Mouse (Mus musculus): ENCODE data around the gene F2. TPM values are rescaled to one million over a fixed set of nuclear protein-coding genes. Genes with fewer than 3 reads are reported as not detected.
A peak's percentile ranks its signal among the peaks of the same experiment; 100 is the strongest.

Gene F2
- polyA plus RNA-seq, 1 experiment from 2014 or later = 19.4 TPM

- peaks cover 6% of the 10 kb centered on the region; the same call in 1 of the 2 replicates for H3K4me1 ChIP-seq
- H3K9me3 ChIP-seq = no peaks in the 10 kb centered on the region
- H3K9ac ChIP-seq = no peak overlapping the region
- ATAC-seq (ENCODE audit: insufficient read depth, low FRiP score, low read depth) = no peak
- H3K4me2 ChIP-seq = no peak overlapping the region
- 97% methylated on average over 15 of the region's 15 CpGs for WGBS
- peaks cover 41% of the 10 kb centered on the region for H3K36me3 ChIP-seq
- H3K27me3 ChIP-seq (replicated peaks) = no peaks in the 10 kb centered on the region
- no peak overlapping the region for H3K4me3 ChIP-seq (replicated peaks)
- H3K27ac ChIP-seq = no peak overlapping the region
These were observed 9.1 kb upstream of the F2 start for GRCm38 (mm10) chr2:91645354-91645753.

GRCm38 (mm10) chr2:91644021-91644420, 7.8 kb upstream of the F2 start:
- 91% methylated on average over 11 of the region's 11 CpGs for WGBS
- peaks cover 41% of the 10 kb centered on the region for H3K36me3 ChIP-seq
- no peaks in the 10 kb centered on the region for H3K9me3 ChIP-seq
- H3K4me3 ChIP-seq (replicated peaks) = no peak overlapping the region
- H3K9ac ChIP-seq = no peak overlapping the region
- H3K27me3 ChIP-seq (replicated peaks) = no peaks in the 10 kb centered on the region
- no peak for ATAC-seq (ENCODE audit: insufficient read depth, low FRiP score, low read depth)
- H3K4me1 ChIP-seq = peaks cover 6% of the 10 kb centered on the region; the same call in 1 of the 2 replicates
- H3K4me2 ChIP-seq = no peak overlapping the region
- no peak overlapping the region for H3K27ac ChIP-seq

- no peak overlapping the region for H3K9ac ChIP-seq
- no peaks in the 10 kb centered on the region for H3K9me3 ChIP-seq
- no peak overlapping the region for H3K27ac ChIP-seq
- H3K36me3 ChIP-seq = peaks cover 41% of the 10 kb centered on the region
- no peak overlapping the region for H3K4me3 ChIP-seq (replicated peaks)
- peak; percentile 57; the same call in 1 of the 2 replicates for ATAC-seq (ENCODE audit: insufficient read depth, low FRiP score, low read depth)
- WGBS = 73% methylated on average over 2 of the region's 2 CpGs
- no peaks in the 10 kb centered on the region for H3K27me3 ChIP-seq (replicated peaks)
- H3K4me1 ChIP-seq = no peaks in the 10 kb centered on the region
- no peak overlapping the region for H3K4me2 ChIP-seq
These were observed 6.7 kb upstream of the F2 start for GRCm38 (mm10) chr2:91642825-91643415.

GRCm38 (mm10) chr2:91638931-91639330, 2.7 kb upstream of the F2 start:
- Histone ChIP-seq H3K4me3 (replicated peaks) (no peak overlapping the region), H3K27ac (no peak overlapping the region), H3K4me2 (no peak overlapping the region), H3K36me3 (peaks cover 7% of the 10 kb centered on the region; the same call in 1 of the 2 replicates), H3K4me1 (no peaks in the 10 kb centered on the region), H3K9ac (no peak overlapping the region), H3K9me3 (no peaks in the 10 kb centered on the region), H3K27me3 (replicated peaks) (no peaks in the 10 kb centered on the region)
- no peak for ATAC-seq (ENCODE audit: insufficient read depth, low FRiP score, low read depth)
- 54% methylated on average over 6 of the region's 6 CpGs for WGBS

GRCm38 (mm10) chr2:91636727-91637338, 619 bp upstream of the F2 start:
- peak overlapping the region; percentile 25; the same call in 1 of the 2 replicates for H3K4me2 ChIP-seq
- no peaks in the 10 kb centered on the region for H3K9me3 ChIP-seq
- H3K9ac ChIP-seq = no peak overlapping the region
- 58% methylated on average over 5 of the region's 5 CpGs for WGBS
- H3K4me3 ChIP-seq (replicated peaks) = no peak overlapping the region
- H3K36me3 ChIP-seq = no peaks in the 10 kb centered on the region
- peak overlapping the region; percentile 72 for H3K27ac ChIP-seq
- H3K27me3 ChIP-seq (replicated peaks) = no peaks in the 10 kb centered on the region
- peak; percentile 79 for ATAC-seq (ENCODE audit: insufficient read depth, low FRiP score, low read depth)
- H3K4me1 ChIP-seq = no peaks in the 10 kb centered on the region

- no peak overlapping the region for H3K27ac ChIP-seq
- H3K9me3 ChIP-seq = no peaks in the 10 kb centered on the region
- no peaks in the 10 kb centered on the region for H3K36me3 ChIP-seq
- no peaks in the 10 kb centered on the region for H3K4me1 ChIP-seq
- no peak overlapping the region for H3K4me2 ChIP-seq
- no peak overlapping the region for H3K4me3 ChIP-seq (replicated peaks)
- ATAC-seq (ENCODE audit: insufficient read depth, low FRiP score, low read depth) = no peak
- WGBS = 85% methylated on average over 11 of the region's 11 CpGs
- no peaks in the 10 kb centered on the region for H3K27me3 ChIP-seq (replicated peaks)
- H3K9ac ChIP-seq = no peak overlapping the region
These were observed 728 bp downstream of the F2 start for GRCm38 (mm10) chr2:91635486-91635885.

GRCm38 (mm10) chr2:91634841-91635240, 1.4 kb downstream of the F2 start:
- WGBS = 70% methylated on average over 9 of the region's 9 CpGs
- H3K4me2 ChIP-seq = no peak overlapping the region
- H3K9me3 ChIP-seq = no peaks in the 10 kb centered on the region
- no peak overlapping the region for H3K27ac ChIP-seq
- no peaks in the 10 kb centered on the region for H3K4me1 ChIP-seq
- H3K36me3 ChIP-seq = no peaks in the 10 kb centered on the region
- H3K9ac ChIP-seq = no peak overlapping the region
- H3K4me3 ChIP-seq (replicated peaks) = no peak overlapping the region
- no peak for ATAC-seq (ENCODE audit: insufficient read depth, low FRiP score, low read depth)
- H3K27me3 ChIP-seq (replicated peaks) = no peaks in the 10 kb centered on the region

GRCm38 (mm10) chr2:91633334-91633977, 2.8 kb downstream of the F2 start:
- no peaks in the 10 kb centered on the region for H3K36me3 ChIP-seq
- no peak overlapping the region for H3K4me2 ChIP-seq
- no peaks in the 10 kb centered on the region for H3K9me3 ChIP-seq
- no peak overlapping the region for H3K27ac ChIP-seq
- 65% methylated on average over 12 of the region's 12 CpGs for WGBS
- no peaks in the 10 kb centered on the region for H3K27me3 ChIP-seq (replicated peaks)
- no peak for ATAC-seq (ENCODE audit: insufficient read depth, low FRiP score, low read depth)
- H3K4me3 ChIP-seq (replicated peaks) = no peak overlapping the region
- H3K4me1 ChIP-seq = no peaks in the 10 kb centered on the region
- H3K9ac ChIP-seq = no peak overlapping the region

- Histone ChIP-seq H3K27me3 (replicated peaks) (no peaks in the 10 kb centered on the region), H3K36me3 (no peaks in the 10 kb centered on the region), H3K4me2 (no peak overlapping the region), H3K4me3 (replicated peaks) (no peak overlapping the region), H3K9me3 (no peaks in the 10 kb centered on the region), H3K4me1 (no peaks in the 10 kb centered on the region), H3K27ac (no peak overlapping the region), H3K9ac (no peak overlapping the region)
- WGBS = 47% methylated on average over 5 of the region's 5 CpGs
- ATAC-seq (ENCODE audit: insufficient read depth, low FRiP score, low read depth) = no peak
These were observed 3.9 kb downstream of the F2 start for GRCm38 (mm10) chr2:91632316-91632715.

- Histone ChIP-seq H3K36me3 (no peaks in the 10 kb centered on the region), H3K27ac (no peak overlapping the region), H3K4me3 (replicated peaks) (no peak overlapping the region), H3K9me3 (no peaks in the 10 kb centered on the region), H3K4me1 (no peaks in the 10 kb centered on the region), H3K27me3 (replicated peaks) (no peaks in the 10 kb centered on the region), H3K9ac (no peak overlapping the region), H3K4me2 (no peak overlapping the region)
- ATAC-seq (ENCODE audit: insufficient read depth, low FRiP score, low read depth) = no peak
- WGBS = 79% methylated on average over 5 of the region's 5 CpGs
These were observed 4.4 kb downstream of the F2 start for GRCm38 (mm10) chr2:91631826-91632225.

GRCm38 (mm10) chr2:91630384-91630783, 5.8 kb downstream of the F2 start:
- WGBS = 90% methylated on average over 12 of the region's 12 CpGs

GRCm38 (mm10) chr2:91629682-91630081, 6.5 kb downstream of the F2 start:
- H3K4me1 ChIP-seq = no peaks in the 10 kb centered on the region
- no peaks in the 10 kb centered on the region for H3K36me3 ChIP-seq
- H3K4me2 ChIP-seq = no peak overlapping the region
- ATAC-seq (ENCODE audit: insufficient read depth, low FRiP score, low read depth) = no peak
- no peaks in the 10 kb centered on the region for H3K9me3 ChIP-seq
- no peak overlapping the region for H3K27ac ChIP-seq
- H3K4me3 ChIP-seq (replicated peaks) = no peak overlapping the region
- no peaks in the 10 kb centered on the region for H3K27me3 ChIP-seq (replicated peaks)
- WGBS = 81% methylated on average over 18 of the region's 18 CpGs
- H3K9ac ChIP-seq = no peak overlapping the region

More at GRCm38 (mm10) chr2:91630384-91630783, 5.8 kb downstream of the F2 start:
- Histone ChIP-seq H3K4me1 (no peaks in the 10 kb centered on the region), H3K27me3 (replicated peaks) (no peaks in the 10 kb centered on the region), H3K9ac (no peak overlapping the region), H3K36me3 (no peaks in the 10 kb centered on the region), H3K4me3 (replicated peaks) (no peak overlapping the region), H3K9me3 (no peaks in the 10 kb centered on the region), H3K4me2 (no peak overlapping the region), H3K27ac (no peak overlapping the region)
- ATAC-seq (ENCODE audit: insufficient read depth, low FRiP score, low read depth) = no peak

All from stomach, embryonic 15.5 days (tissue).